Mouse (Mus musculus) kidney, embryonic 16.5 days (tissue): ENCODE measurements at regions not wholly inside any gene's neighbourhood (a gene's known extent, or its start where the extent isn't known, plus 50 kb on each side); places are given as distances from the start of the nearest gene placed in this dataset.

Source experiments
- ATAC-seq: fragments of 200-750 bp; cut with Nextera tagmentation; 2 replicates; pipeline ENCODE4 v1.8.0; 2017; ENCODE audit warnings: moderate TSS enrichment; ENCODE audit not compliant: low FRiP score, low TSS enrichment
- H3K27ac ChIP-seq: fragments of 300-500 bp; sonication (generic); 2 replicates; pipeline ENCODE4 v1.5.1; 2014; ENCODE audit warnings: low read length
- H3K27me3 ChIP-seq: fragments of 300-500 bp; sonication (generic); 2 replicates; pipeline ENCODE4 v1.6.1; 2014; ENCODE audit warnings: low read length, control low read depth, mixed read lengths; ENCODE audit not compliant: insufficient read depth
- H3K36me3 ChIP-seq: fragments of 300-500 bp; sonication (generic); 2 replicates; pipeline ENCODE4 v1.6.1; 2014; ENCODE audit warnings: low read length, control low read depth, mixed read lengths; ENCODE audit not compliant: insufficient read depth
- H3K4me1 ChIP-seq: fragments of 300-500 bp; sonication (generic); 2 replicates; pipeline ENCODE4 v1.6.1; 2014; ENCODE audit warnings: low read length, control low read depth, mixed read lengths; ENCODE audit not compliant: insufficient read depth
- H3K4me2 ChIP-seq: fragments of 300-500 bp; sonication (generic); replicated peaks from 2 replicates; pipeline ENCODE4 v1.6.1; 2014; ENCODE audit warnings: low read depth, low read length
- H3K4me3 ChIP-seq: fragments of 300-500 bp; sonication (generic); 2 replicates; pipeline ENCODE4 v1.5.1; 2014; ENCODE audit warnings: mild to moderate bottlenecking, low read length
- H3K9ac ChIP-seq: fragments of 300-500 bp; sonication (generic); replicated peaks from 2 replicates; pipeline ENCODE4 v1.6.1; 2014; ENCODE audit warnings: low read length
- H3K9me3 ChIP-seq: fragments of 300-500 bp; sonication (generic); 2 replicates; pipeline ENCODE4 v1.6.1; 2016; ENCODE audit warnings: low read length, control low read depth
- WGBS: fragments of 180-500 bp; shearing (Covaris S2); extraction: QIAGEN DNeasy Blood & Tissue Kit; methylation state at CpG from one replicate; pipeline ENCODE4 v1.1.7; 2014; 5-methylcytosine and 5-hydroxymethylcytosine counted together

GRCm38 (mm10) chr7:115258626-115259025 is 515.1 kb downstream of the Insc start:
- ATAC-seq, result no peak
- H3K27ac ChIP-seq, result no peak overlapping the region
- no peak overlapping the region for H3K9ac ChIP-seq
- no peaks in the 10 kb centered on the region for H3K4me1 ChIP-seq
- no peaks in the 10 kb centered on the region for H3K36me3 ChIP-seq
- H3K9me3 ChIP-seq, result no peaks in the 10 kb centered on the region
- H3K4me2 ChIP-seq, result no peak overlapping the region
- H3K27me3 ChIP-seq, result no peaks in the 10 kb centered on the region
- WGBS, result 44% methylated on average over 3 of the region's 3 CpGs
- no peak overlapping the region for H3K4me3 ChIP-seq

GRCm38 (mm10) chr7:115263082-115263481 is 519.6 kb downstream of the Insc start:
- no peak overlapping the region for H3K4me2 ChIP-seq
- H3K27me3 ChIP-seq, result no peaks in the 10 kb centered on the region
- no peak overlapping the region for H3K9ac ChIP-seq
- H3K27ac ChIP-seq, result no peak overlapping the region
- WGBS, result 90% methylated on average over 2 of the region's 2 CpGs
- H3K36me3 ChIP-seq, result no peaks in the 10 kb centered on the region
- no peak overlapping the region for H3K4me3 ChIP-seq
- no peaks in the 10 kb centered on the region for H3K4me1 ChIP-seq
- H3K9me3 ChIP-seq, result no peaks in the 10 kb centered on the region
- ATAC-seq, result no peak

- Histone ChIP-seq H3K4me3 (no peak overlapping the region), H3K27me3 (no peaks in the 10 kb centered on the region), H3K9me3 (no peaks in the 10 kb centered on the region), H3K4me1 (no peaks in the 10 kb centered on the region), H3K27ac (no peak overlapping the region), H3K4me2 (no peak overlapping the region), H3K9ac (no peak overlapping the region), H3K36me3 (no peaks in the 10 kb centered on the region)
- no peak for ATAC-seq
- 88% methylated on average over 4 of the region's 4 CpGs for WGBS
These were observed 522.6 kb downstream of the Insc start for GRCm38 (mm10) chr7:115266141-115266540.

GRCm38 (mm10) chr7:115270803-115271202 is 527.3 kb downstream of the Insc start:
- H3K4me2 ChIP-seq, result no peak overlapping the region
- H3K36me3 ChIP-seq, result no peaks in the 10 kb centered on the region
- H3K27ac ChIP-seq, result no peak overlapping the region
- no peak for ATAC-seq
- no peak overlapping the region for H3K9ac ChIP-seq
- no peaks in the 10 kb centered on the region for H3K9me3 ChIP-seq
- H3K27me3 ChIP-seq, result no peaks in the 10 kb centered on the region
- H3K4me3 ChIP-seq, result no peak overlapping the region
- H3K4me1 ChIP-seq, result no peaks in the 10 kb centered on the region
- 2% methylated on average over 2 of the region's 2 CpGs for WGBS

- Histone ChIP-seq H3K4me2 (no peak overlapping the region), H3K27ac (no peak overlapping the region), H3K4me1 (no peaks in the 10 kb centered on the region), H3K4me3 (no peak overlapping the region), H3K9me3 (no peaks in the 10 kb centered on the region), H3K9ac (no peak overlapping the region), H3K36me3 (no peaks in the 10 kb centered on the region), H3K27me3 (no peaks in the 10 kb centered on the region)
- ATAC-seq, result no peak
- 56% methylated on average over 3 of the region's 3 CpGs for WGBS
These were observed 531.3 kb downstream of the Insc start for GRCm38 (mm10) chr7:115274836-115275235.

GRCm38 (mm10) chr7:115290801-115291417 is 547.4 kb downstream of the Insc start:
- H3K9ac ChIP-seq, result no peak overlapping the region
- H3K27ac ChIP-seq, result no peak overlapping the region
- H3K36me3 ChIP-seq, result no peaks in the 10 kb centered on the region
- H3K4me3 ChIP-seq, result no peak overlapping the region
- H3K4me1 ChIP-seq, result no peaks in the 10 kb centered on the region; the same call in 1 of the 2 replicates
- no peak overlapping the region for H3K4me2 ChIP-seq
- H3K27me3 ChIP-seq, result no peaks in the 10 kb centered on the region
- WGBS, result 59% methylated on average over 7 of the region's 7 CpGs
- ATAC-seq, result no peak
- no peaks in the 10 kb centered on the region for H3K9me3 ChIP-seq

- Histone ChIP-seq H3K9me3 (no peaks in the 10 kb centered on the region), H3K27me3 (no peaks in the 10 kb centered on the region), H3K4me1 (no peaks in the 10 kb centered on the region; the same call in 1 of the 2 replicates), H3K9ac (no peak overlapping the region), H3K4me2 (no peak overlapping the region), H3K27ac (no peak overlapping the region), H3K4me3 (no peak overlapping the region), H3K36me3 (no peaks in the 10 kb centered on the region)
- ATAC-seq, result no peak
- WGBS, result 71% methylated on average over 10 of the region's 10 CpGs
These were observed 551.2 kb downstream of the Insc start for GRCm38 (mm10) chr7:115294655-115295230.

GRCm38 (mm10) chr7:115300241-115300640 is 556.7 kb downstream of the Insc start:
- Histone ChIP-seq H3K4me3 (no peak overlapping the region), H3K4me2 (no peak overlapping the region), H3K27me3 (no peaks in the 10 kb centered on the region), H3K36me3 (no peaks in the 10 kb centered on the region), H3K9ac (no peak overlapping the region), H3K9me3 (no peaks in the 10 kb centered on the region), H3K27ac (no peak overlapping the region), H3K4me1 (no peaks in the 10 kb centered on the region)
- WGBS, result 90% methylated on average over 8 of the region's 8 CpGs
- ATAC-seq, result no peak

GRCm38 (mm10) chr7:115308377-115308776 is 564.9 kb downstream of the Insc start:
- H3K36me3 ChIP-seq, result no peaks in the 10 kb centered on the region
- H3K4me3 ChIP-seq, result no peak overlapping the region
- no peaks in the 10 kb centered on the region for H3K27me3 ChIP-seq
- ATAC-seq, result no peak
- WGBS, result 81% methylated on average over 4 of the region's 4 CpGs
- H3K27ac ChIP-seq, result no peak overlapping the region
- H3K9me3 ChIP-seq, result no peaks in the 10 kb centered on the region
- H3K4me1 ChIP-seq, result peaks cover 5% of the 10 kb centered on the region; the same call in 1 of the 2 replicates
- H3K9ac ChIP-seq, result no peak overlapping the region
- no peak overlapping the region for H3K4me2 ChIP-seq

GRCm38 (mm10) chr7:115310400-115311225 is 567.1 kb downstream of the Insc start:
- 60% methylated on average over 5 of the region's 5 CpGs for WGBS

More at GRCm38 (mm10) chr7:115310400-115311225, 567.1 kb downstream of the Insc start:
- H3K4me2 ChIP-seq, result no peak overlapping the region
- no peaks in the 10 kb centered on the region for H3K9me3 ChIP-seq
- no peak overlapping the region for H3K27ac ChIP-seq
- 0 out of 2 replicates have a peak, but pooled peaks have one; percentile 35 for ATAC-seq
- no peak overlapping the region for H3K4me3 ChIP-seq
- no peaks in the 10 kb centered on the region for H3K27me3 ChIP-seq
- H3K36me3 ChIP-seq, result no peaks in the 10 kb centered on the region
- peaks cover 5% of the 10 kb centered on the region; the same call in 1 of the 2 replicates for H3K4me1 ChIP-seq
- H3K9ac ChIP-seq, result no peak overlapping the region
